Mouse (Mus musculus): ENCODE measurements around the gene Pcp4. TPM values are rescaled to one million over a fixed set of nuclear protein-coding genes. Genes with fewer than 3 reads are reported as not detected.

Gene Pcp4
- polyA plus RNA-seq, 1 experiment from 2014 or later, result 4.0 TPM

GRCm38 (mm10) chr16:96469640-96470039, 2.2 kb downstream of the Pcp4 start:
- Histone ChIP-seq H3K27ac (ENCODE audit: low read depth, low read length) (no peak overlapping the region), H3K9ac (ENCODE audit: low read depth, low read length) (no peak overlapping the region), H3K9me3 (replicated peaks; ENCODE audit: control insufficient read depth, low read length) (no peaks in the 10 kb centered on the region), H3K4me1 (ENCODE audit: control insufficient read depth, insufficient read depth, low read length) (peaks cover 10% of the 10 kb centered on the region), H3K4me3 (ENCODE audit: low read depth, low read length) (no peak overlapping the region), H3K27me3 (ENCODE audit: control insufficient read depth, insufficient read depth, low read length) (no peaks in the 10 kb centered on the region), H3K36me3 (ENCODE audit: control insufficient read depth, insufficient read depth, low read length) (no peaks in the 10 kb centered on the region), H3K4me2 (no peak overlapping the region)
- WGBS (ENCODE audit: insufficient replicate concordance), result 36% methylated on average over 4 of the region's 4 CpGs
- no peak for ATAC-seq (replicated peaks; ENCODE audit: insufficient number of reproducible peaks, low FRiP score, low TSS enrichment)

- Histone ChIP-seq H3K27me3 (ENCODE audit: control insufficient read depth, insufficient read depth, low read length) (no peaks in the 10 kb centered on the region), H3K36me3 (ENCODE audit: control insufficient read depth, insufficient read depth, low read length) (no peaks in the 10 kb centered on the region), H3K27ac (ENCODE audit: low read depth, low read length) (0 out of 2 replicates have a peak overlapping the region, but pooled peaks have one; percentile 2), H3K9ac (ENCODE audit: low read depth, low read length) (0 out of 2 replicates have a peak overlapping the region, but pooled peaks have one; percentile 0), H3K4me3 (ENCODE audit: low read depth, low read length) (no peak overlapping the region), H3K4me1 (ENCODE audit: control insufficient read depth, insufficient read depth, low read length) (peaks cover 10% of the 10 kb centered on the region), H3K4me2 (peak overlapping the region; percentile 25), H3K9me3 (replicated peaks; ENCODE audit: control insufficient read depth, low read length) (no peaks in the 10 kb centered on the region)
- WGBS (ENCODE audit: insufficient replicate concordance), result 27% methylated on average over 5 of the region's 5 CpGs
- ATAC-seq (replicated peaks; ENCODE audit: insufficient number of reproducible peaks, low FRiP score, low TSS enrichment), result no peak
Observed at GRCm38 (mm10) chr16:96472361-96472760, 5.0 kb downstream of the Pcp4 start.

- Histone ChIP-seq H3K9me3 (replicated peaks; ENCODE audit: control insufficient read depth, low read length) (no peaks in the 10 kb centered on the region), H3K27ac (ENCODE audit: low read depth, low read length) (0 out of 2 replicates have a peak overlapping the region, but pooled peaks have one; percentile 2), H3K4me1 (ENCODE audit: control insufficient read depth, insufficient read depth, low read length) (peaks cover 10% of the 10 kb centered on the region), H3K9ac (ENCODE audit: low read depth, low read length) (0 out of 2 replicates have a peak overlapping the region, but pooled peaks have one; percentile 0), H3K4me2 (peak overlapping the region; percentile 25), H3K36me3 (ENCODE audit: control insufficient read depth, insufficient read depth, low read length) (no peaks in the 10 kb centered on the region), H3K4me3 (ENCODE audit: low read depth, low read length) (no peak overlapping the region), H3K27me3 (ENCODE audit: control insufficient read depth, insufficient read depth, low read length) (no peaks in the 10 kb centered on the region)
- ATAC-seq (replicated peaks; ENCODE audit: insufficient number of reproducible peaks, low FRiP score, low TSS enrichment), result no peak
- 33% methylated on average over 7 of the region's 7 CpGs for WGBS (ENCODE audit: insufficient replicate concordance)
Observed at GRCm38 (mm10) chr16:96472816-96473215, 5.4 kb downstream of the Pcp4 start.

- no peaks in the 10 kb centered on the region for H3K36me3 ChIP-seq (ENCODE audit: control insufficient read depth, insufficient read depth, low read length)
- no peaks in the 10 kb centered on the region for H3K27me3 ChIP-seq (ENCODE audit: control insufficient read depth, insufficient read depth, low read length)
- H3K4me3 ChIP-seq (ENCODE audit: low read depth, low read length), result no peak overlapping the region
- H3K9me3 ChIP-seq (replicated peaks; ENCODE audit: control insufficient read depth, low read length), result no peaks in the 10 kb centered on the region
- H3K27ac ChIP-seq (ENCODE audit: low read depth, low read length), result no peak overlapping the region
- WGBS (ENCODE audit: insufficient replicate concordance), result 65% methylated on average over 3 of the region's 3 CpGs
- ATAC-seq (replicated peaks; ENCODE audit: insufficient number of reproducible peaks, low FRiP score, low TSS enrichment), result no peak
- H3K4me1 ChIP-seq (ENCODE audit: control insufficient read depth, insufficient read depth, low read length), result peaks cover 10% of the 10 kb centered on the region
- H3K9ac ChIP-seq (ENCODE audit: low read depth, low read length), result no peak overlapping the region
- H3K4me2 ChIP-seq, result no peak overlapping the region
Observed at GRCm38 (mm10) chr16:96474185-96474584, 6.8 kb downstream of the Pcp4 start.

- H3K27me3 ChIP-seq (ENCODE audit: control insufficient read depth, insufficient read depth, low read length), result no peaks in the 10 kb centered on the region
- no peak overlapping the region for H3K4me3 ChIP-seq (ENCODE audit: low read depth, low read length)
- H3K9me3 ChIP-seq (replicated peaks; ENCODE audit: control insufficient read depth, low read length), result peaks cover 4% of the 10 kb centered on the region; the same call in 1 of the 2 replicates
- no peaks in the 10 kb centered on the region for H3K36me3 ChIP-seq (ENCODE audit: control insufficient read depth, insufficient read depth, low read length)
- H3K9ac ChIP-seq (ENCODE audit: low read depth, low read length), result no peak overlapping the region
- H3K27ac ChIP-seq (ENCODE audit: low read depth, low read length), result no peak overlapping the region
- no peaks in the 10 kb centered on the region for H3K4me1 ChIP-seq (ENCODE audit: control insufficient read depth, insufficient read depth, low read length)
- ATAC-seq (replicated peaks; ENCODE audit: insufficient number of reproducible peaks, low FRiP score, low TSS enrichment), result no peak
- H3K4me2 ChIP-seq, result no peak overlapping the region
- 80% methylated on average over 4 of the region's 4 CpGs for WGBS (ENCODE audit: insufficient replicate concordance)
Observed at GRCm38 (mm10) chr16:96481791-96482190, 14.4 kb downstream of the Pcp4 start.

- no peaks in the 10 kb centered on the region for H3K27me3 ChIP-seq (ENCODE audit: control insufficient read depth, insufficient read depth, low read length)
- H3K9ac ChIP-seq (ENCODE audit: low read depth, low read length), result no peak overlapping the region
- H3K4me3 ChIP-seq (ENCODE audit: low read depth, low read length), result no peak overlapping the region
- H3K4me2 ChIP-seq, result no peak overlapping the region
- H3K4me1 ChIP-seq (ENCODE audit: control insufficient read depth, insufficient read depth, low read length), result no peaks in the 10 kb centered on the region
- WGBS (ENCODE audit: insufficient replicate concordance), result 70% methylated on average over 11 of the region's 11 CpGs
- no peak for ATAC-seq (replicated peaks; ENCODE audit: insufficient number of reproducible peaks, low FRiP score, low TSS enrichment)
- H3K9me3 ChIP-seq (replicated peaks; ENCODE audit: control insufficient read depth, low read length), result peaks cover 2% of the 10 kb centered on the region; the same call in 1 of the 2 replicates
- H3K27ac ChIP-seq (ENCODE audit: low read depth, low read length), result no peak overlapping the region
- H3K36me3 ChIP-seq (ENCODE audit: control insufficient read depth, insufficient read depth, low read length), result no peaks in the 10 kb centered on the region
Observed at GRCm38 (mm10) chr16:96487007-96487684, 19.7 kb downstream of the Pcp4 start.

- H3K9ac ChIP-seq (ENCODE audit: low read depth, low read length), result no peak overlapping the region
- H3K4me3 ChIP-seq (ENCODE audit: low read depth, low read length), result no peak overlapping the region
- no peaks in the 10 kb centered on the region for H3K4me1 ChIP-seq (ENCODE audit: control insufficient read depth, insufficient read depth, low read length)
- H3K27me3 ChIP-seq (ENCODE audit: control insufficient read depth, insufficient read depth, low read length), result no peaks in the 10 kb centered on the region
- no peak overlapping the region for H3K4me2 ChIP-seq
- no peak overlapping the region for H3K27ac ChIP-seq (ENCODE audit: low read depth, low read length)
- no peaks in the 10 kb centered on the region for H3K9me3 ChIP-seq (replicated peaks; ENCODE audit: control insufficient read depth, low read length)
- H3K36me3 ChIP-seq (ENCODE audit: control insufficient read depth, insufficient read depth, low read length), result no peaks in the 10 kb centered on the region
- ATAC-seq (replicated peaks; ENCODE audit: insufficient number of reproducible peaks, low FRiP score, low TSS enrichment), result no peak
- 84% methylated on average over 5 of the region's 5 CpGs for WGBS (ENCODE audit: insufficient replicate concordance)
Observed at GRCm38 (mm10) chr16:96488038-96488437, 20.6 kb downstream of the Pcp4 start.

GRCm38 (mm10) chr16:96491530-96491929, 24.1 kb downstream of the Pcp4 start:
- H3K4me2 ChIP-seq, result no peak overlapping the region
- no peaks in the 10 kb centered on the region for H3K27me3 ChIP-seq (ENCODE audit: control insufficient read depth, insufficient read depth, low read length)
- H3K4me1 ChIP-seq (ENCODE audit: control insufficient read depth, insufficient read depth, low read length), result no peaks in the 10 kb centered on the region
- no peak for ATAC-seq (replicated peaks; ENCODE audit: insufficient number of reproducible peaks, low FRiP score, low TSS enrichment)
- H3K9ac ChIP-seq (ENCODE audit: low read depth, low read length), result no peak overlapping the region
- WGBS (ENCODE audit: insufficient replicate concordance), result 75% methylated on average over 3 of the region's 3 CpGs
- H3K27ac ChIP-seq (ENCODE audit: low read depth, low read length), result no peak overlapping the region
- H3K4me3 ChIP-seq (ENCODE audit: low read depth, low read length), result no peak overlapping the region
- H3K36me3 ChIP-seq (ENCODE audit: control insufficient read depth, insufficient read depth, low read length), result no peaks in the 10 kb centered on the region
- no peaks in the 10 kb centered on the region for H3K9me3 ChIP-seq (replicated peaks; ENCODE audit: control insufficient read depth, low read length)

GRCm38 (mm10) chr16:96494079-96494478, 26.7 kb downstream of the Pcp4 start:
- 67% methylated on average over 6 of the region's 6 CpGs for WGBS (ENCODE audit: insufficient replicate concordance)
- Histone ChIP-seq H3K9ac (ENCODE audit: low read depth, low read length) (no peak overlapping the region), H3K27me3 (ENCODE audit: control insufficient read depth, insufficient read depth, low read length) (no peaks in the 10 kb centered on the region), H3K4me3 (ENCODE audit: low read depth, low read length) (no peak overlapping the region), H3K4me1 (ENCODE audit: control insufficient read depth, insufficient read depth, low read length) (no peaks in the 10 kb centered on the region), H3K4me2 (no peak overlapping the region), H3K9me3 (replicated peaks; ENCODE audit: control insufficient read depth, low read length) (no peaks in the 10 kb centered on the region), H3K36me3 (ENCODE audit: control insufficient read depth, insufficient read depth, low read length) (no peaks in the 10 kb centered on the region), H3K27ac (ENCODE audit: low read depth, low read length) (no peak overlapping the region)
- no peak for ATAC-seq (replicated peaks; ENCODE audit: insufficient number of reproducible peaks, low FRiP score, low TSS enrichment)

All from heart, embryonic 11.5 days (tissue).